ENCODE assay signal across 9 mouse cellular contexts in the genomic region with DNA sequence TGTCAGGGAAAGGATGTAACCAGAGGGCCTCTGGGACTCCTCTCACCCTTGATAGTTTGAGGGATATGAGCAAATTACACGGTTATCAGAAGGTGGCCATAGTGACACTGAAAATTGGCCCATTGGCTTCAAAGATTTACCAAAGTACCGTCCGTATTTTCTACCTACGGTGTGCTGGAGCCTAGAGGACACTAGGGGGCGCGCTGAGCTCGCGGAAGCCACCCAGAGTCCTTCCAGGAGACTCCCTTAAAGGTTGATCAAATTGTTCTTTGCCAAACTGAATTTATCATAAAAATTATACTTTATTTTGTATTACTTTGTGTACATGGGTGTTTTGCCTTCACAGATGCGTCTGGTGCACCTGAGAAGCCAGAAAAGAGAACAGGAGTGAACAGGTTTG. TPM values are rescaled to one million over a fixed set of nuclear protein-coding genes. Genes with fewer than 3 reads are reported as not detected.
A peak's percentile ranks its signal among the peaks of the same experiment; 100 is the strongest.
DNase-seq lines count a peak whose midpoint lies in the region; ATAC-seq and TF ChIP-seq lines count a peak whose summit lies in the region.
"Had no signal": no experiment of that assay in that cellular context is flagged by ENCODE, and none has a peak within 500 bp of the region (broad histone marks: within the 10 kb centered on the region; RNA-seq: fewer than 3 reads in every experiment).

No protein-coding gene starts in this region.

- no peaks in the 10 kb centered on the region for H3K9me3 ChIP-seq in liver, embryonic 12.5 days (replicated peaks)
- no peaks in the 10 kb centered on the region for H3K9me3 ChIP-seq in embryonic facial prominence, embryonic 10.5 days
- no peaks in the 10 kb centered on the region for H3K9me3 ChIP-seq in limb, embryonic 14.5 days (ENCODE audit: control insufficient read depth, low read length)
- H3K9me3 ChIP-seq: neural tube, embryonic 12.5 days had no signal

- H3K79me2 ChIP-seq in liver, adult 2 months (ENCODE audit: control insufficient read depth, insufficient read depth, low read length) = no peaks in the 10 kb centered on the region

- peak; percentile 95 for TF ChIP-seq CTCF in liver, adult 2 months (IDR thresholded peaks at IDR 0.05; ENCODE audit: low read depth, low read length)
- peak; percentile 93 for TF ChIP-seq CTCF in kidney, adult 2 months (conservative IDR thresholded peaks at IDR 0.05; ENCODE audit: insufficient read depth, insufficient read length, low read depth, low read length)

- no peak for TF ChIP-seq POLR2A in liver, adult 2 months (IDR thresholded peaks at IDR 0.05; ENCODE audit: extremely low read depth, insufficient read depth, low read length)
- no peak for TF ChIP-seq POLR2A in kidney, adult 2 months (IDR thresholded peaks at IDR 0.05; ENCODE audit: low read depth, low read length)
- TF ChIP-seq POLR2A in limb, embryonic 14.5 days (IDR thresholded peaks at IDR 0.05; ENCODE audit: borderline replicate concordance, extremely low read depth, insufficient read depth, insufficient read length) = no peak

- peaks cover 7% of the 10 kb centered on the region; the same call in 1 of the 2 replicates for H3K4me1 ChIP-seq in liver, adult 2 months (ENCODE audit: control insufficient read depth, insufficient read depth, low read length)
- no peaks in the 10 kb centered on the region for H3K4me1 ChIP-seq in liver, embryonic 12.5 days
- peaks cover 6% of the 10 kb centered on the region; the same call in 1 of the 2 replicates for H3K4me1 ChIP-seq in embryonic facial prominence, embryonic 10.5 days
- no peaks in the 10 kb centered on the region for H3K4me1 ChIP-seq in kidney, adult 2 months (ENCODE audit: control insufficient read depth, insufficient read depth, low read length)
- H3K4me1 ChIP-seq in limb, embryonic 14.5 days (ENCODE audit: control insufficient read depth, insufficient read depth, low read length) = no peaks in the 10 kb centered on the region

- DNase-seq in liver, adult 2 months (ENCODE audit: extremely low read depth, low read depth, low spot score) = peak; percentile 48
- peak; percentile 50 for DNase-seq in adrenal gland, adult 2 months
- DNase-seq in embryonic facial prominence, embryonic 10.5 days (ENCODE audit: low spot score) = peak; percentile 70
- DNase-seq in kidney, adult 2 months = peak; percentile 54
- peak; percentile 55 for DNase-seq in limb, embryonic 14.5 days (ENCODE audit: low spot score)
- DNase-seq in retina, postnatal 7 days (ENCODE audit: low read depth, low spot score) = peak; percentile 43
- peak; percentile 62 for DNase-seq in urinary bladder, postnatal 25 days (ENCODE audit: low spot score)

- H3K9ac ChIP-seq in liver, adult 2 months (ENCODE audit: low read depth, low read length) = no peak overlapping the region
- no peak overlapping the region for H3K9ac ChIP-seq in liver, embryonic 12.5 days
- no peak overlapping the region for H3K9ac ChIP-seq in limb, embryonic 14.5 days (ENCODE audit: low read depth, low read length, severe bottlenecking)
- H3K9ac ChIP-seq: neural tube, embryonic 12.5 days had no signal

- peak overlapping the region; percentile 34 for H3K27ac ChIP-seq in liver, adult 2 months (replicated peaks; ENCODE audit: insufficient read depth, low read depth, low read length)
- H3K27ac ChIP-seq in liver, embryonic 12.5 days = no peak overlapping the region
- H3K27ac ChIP-seq in embryonic facial prominence, embryonic 10.5 days (replicated peaks) = no peak overlapping the region
- H3K27ac ChIP-seq in kidney, adult 2 months (ENCODE audit: insufficient read depth, low read depth, low read length) = no peak overlapping the region
- H3K27ac ChIP-seq in limb, embryonic 14.5 days (replicated peaks; ENCODE audit: low read depth, low read length) = no peak overlapping the region
- H3K27ac ChIP-seq: neural tube, embryonic 12.5 days had no signal

- WGBS in liver, adult 2 months = under 1% methylated on average over 9 of the region's 9 CpGs
- 1% methylated on average over 9 of the region's 9 CpGs for WGBS in liver, embryonic 12.5 days (ENCODE audit: insufficient replicate concordance)
- 1% methylated on average over 9 of the region's 9 CpGs for WGBS in embryonic facial prominence, embryonic 10.5 days
- 2% methylated on average over 9 of the region's 9 CpGs for WGBS in kidney, adult 2 months
- 2% methylated on average over 9 of the region's 9 CpGs for WGBS in limb, embryonic 14.5 days

- ATAC-seq in liver, embryonic 12.5 days = no peak
- no peak for ATAC-seq in limb, embryonic 14.5 days (ENCODE audit: low FRiP score, low read depth)

- H3K4me3 ChIP-seq in liver, adult 2 months (ENCODE audit: insufficient read depth, low read depth, low read length) = no peak overlapping the region
- no peak overlapping the region for H3K4me3 ChIP-seq in liver, embryonic 12.5 days
- no peak overlapping the region for H3K4me3 ChIP-seq in embryonic facial prominence, embryonic 10.5 days
- no peak overlapping the region for H3K4me3 ChIP-seq in kidney, adult 2 months (ENCODE audit: insufficient read depth, low read depth, low read length)
- no peak overlapping the region for H3K4me3 ChIP-seq in limb, embryonic 14.5 days (replicated peaks; ENCODE audit: low read length)
- H3K4me3 ChIP-seq: neural tube, embryonic 12.5 days had no signal

- H3K4me2 ChIP-seq in liver, embryonic 12.5 days = no peak overlapping the region
- H3K4me2 ChIP-seq in limb, embryonic 14.5 days (replicated peaks; ENCODE audit: low read depth, low read length, severe bottlenecking) = no peak overlapping the region
- H3K4me2 ChIP-seq: neural tube, embryonic 12.5 days had no signal

- H3K27me3 ChIP-seq in liver, adult 2 months (ENCODE audit: control insufficient read depth, insufficient read depth, low read length) = no peaks in the 10 kb centered on the region
- H3K27me3 ChIP-seq in liver, embryonic 12.5 days (replicated peaks) = peaks cover 11% of the 10 kb centered on the region
- 0 out of 2 replicates have a peak, but pooled peaks cover 4% of the 10 kb centered on the region for H3K27me3 ChIP-seq in embryonic facial prominence, embryonic 10.5 days (replicated peaks; ENCODE audit: low read depth, poor library complexity, severe bottlenecking)
- no peaks in the 10 kb centered on the region for H3K27me3 ChIP-seq in kidney, adult 2 months (replicated peaks; ENCODE audit: control insufficient read depth, insufficient read depth, low read length)
- no peaks in the 10 kb centered on the region for H3K27me3 ChIP-seq in limb, embryonic 14.5 days (ENCODE audit: control insufficient read depth, insufficient read depth, low read length)
- H3K27me3 ChIP-seq: neural tube, embryonic 12.5 days had no signal

- no peaks in the 10 kb centered on the region for H3K36me3 ChIP-seq in liver, adult 2 months (ENCODE audit: control insufficient read depth, insufficient read depth, low read length)
- H3K36me3 ChIP-seq in liver, embryonic 12.5 days = no peaks in the 10 kb centered on the region
- no peaks in the 10 kb centered on the region for H3K36me3 ChIP-seq in embryonic facial prominence, embryonic 10.5 days (replicated peaks)
- no peaks in the 10 kb centered on the region for H3K36me3 ChIP-seq in kidney, adult 2 months (ENCODE audit: control insufficient read depth, insufficient read depth, low read length)
- H3K36me3 ChIP-seq in limb, embryonic 14.5 days (ENCODE audit: control insufficient read depth, insufficient read depth, low read length) = no peaks in the 10 kb centered on the region
- H3K36me3 ChIP-seq: neural tube, embryonic 12.5 days had no signal

RNA-seq across cellular contexts. Expression of a gene that starts 14.2 kb away (rescaled TPM):
- total RNA-seq in liver, adult 2 months (2014; rRNA removed) = 1,696 and 1,845 TPM in 2 replicates
- polyA plus RNA-seq in liver, adult 2 months (2012; rRNA removed) = 3,073 and 3,421 TPM in 2 replicates
- polyA plus RNA-seq in liver, embryonic 12.5 days (2016; fragmentation: Nextera tagmentation; extraction: Ambion mirVana) = 102 TPM in 2 replicates
- total RNA-seq in adrenal gland, adult 2 months (2021) = 10 to 100 TPM in 1 of 2 experiments, 1 to 10 TPM in 1; 3.0 to 11.9 TPM
- polyA plus RNA-seq in adrenal gland, adult 2 months (2012; rRNA removed) = 37.5 and 46.4 TPM in 2 replicates
- polyA plus RNA-seq in embryonic facial prominence, embryonic 10.5 days (2016; fragmentation: Nextera tagmentation; extraction: Ambion mirVana) = 0.39 and 0.57 TPM in 2 replicates
- 6.7 and 8.3 TPM in 2 replicates for polyA plus RNA-seq in kidney, adult 2 months (2012; rRNA removed)
- 0.76 and 0.87 TPM in 2 replicates for polyA plus RNA-seq in limb, embryonic 14.5 days (2012; rRNA removed)
- 0.28 and 0.62 TPM in 2 replicates for polyA plus RNA-seq in limb, embryonic 14.5 days (2014; fragmentation: Nextera tagmentation; extraction: Ambion mirVana)

RNA-seq across cellular contexts. Expression of a gene that starts 21.8 kb away (rescaled TPM):
- not detected in 2 replicates for total RNA-seq in liver, adult 2 months (2014; rRNA removed)
- polyA plus RNA-seq in liver, adult 2 months (2012; rRNA removed) = not detected in 2 replicates
- not detected in 2 replicates for polyA plus RNA-seq in liver, embryonic 12.5 days (2016; fragmentation: Nextera tagmentation; extraction: Ambion mirVana)
- total RNA-seq in adrenal gland, adult 2 months (2021) = not detected
- polyA plus RNA-seq in adrenal gland, adult 2 months (2012; rRNA removed) = not detected in 2 replicates
- not detected in 2 replicates for polyA plus RNA-seq in embryonic facial prominence, embryonic 10.5 days (2016; fragmentation: Nextera tagmentation; extraction: Ambion mirVana)
- not detected in 2 replicates for polyA plus RNA-seq in kidney, adult 2 months (2012; rRNA removed)
- 0.06 and 0.09 TPM in 2 replicates for polyA plus RNA-seq in limb, embryonic 14.5 days (2012; rRNA removed)
- not detected in 2 replicates for polyA plus RNA-seq in limb, embryonic 14.5 days (2014; fragmentation: Nextera tagmentation; extraction: Ambion mirVana)
- polyA plus RNA-seq: neural tube, embryonic 12.5 days had no signal

RNA-seq across cellular contexts. Expression of a gene that starts 32.6 kb away (rescaled TPM):
- total RNA-seq in liver, adult 2 months (2014; rRNA removed) = 1.9 and 4.0 TPM in 2 replicates
- 2.7 and 3.1 TPM in 2 replicates for polyA plus RNA-seq in liver, adult 2 months (2012; rRNA removed)
- 42.2 and 42.4 TPM in 2 replicates for polyA plus RNA-seq in liver, embryonic 12.5 days (2016; fragmentation: Nextera tagmentation; extraction: Ambion mirVana)
- total RNA-seq in adrenal gland, adult 2 months (2021) = 1 to 10 TPM; 4.6 to 5.0 TPM
- polyA plus RNA-seq in adrenal gland, adult 2 months (2012; rRNA removed) = 7.6 and 9.5 TPM in 2 replicates
- polyA plus RNA-seq in embryonic facial prominence, embryonic 10.5 days (2016; fragmentation: Nextera tagmentation; extraction: Ambion mirVana) = 43.7 and 45.5 TPM in 2 replicates
- polyA plus RNA-seq in kidney, adult 2 months (2012; rRNA removed) = 5.6 and 6.0 TPM in 2 replicates
- polyA plus RNA-seq in limb, embryonic 14.5 days (2012; rRNA removed) = 73.8 and 82.6 TPM in 2 replicates
- polyA plus RNA-seq in limb, embryonic 14.5 days (2014; fragmentation: Nextera tagmentation; extraction: Ambion mirVana) = 75.5 and 84.3 TPM in 2 replicates

RNA-seq across cellular contexts. Expression of a gene that starts 32.8 kb away (rescaled TPM):
- total RNA-seq in liver, adult 2 months (2014; rRNA removed) = 1.4 and 1.9 TPM in 2 replicates
- polyA plus RNA-seq in liver, adult 2 months (2012; rRNA removed) = 1.9 and 2.1 TPM in 2 replicates
- polyA plus RNA-seq in liver, embryonic 12.5 days (2016; fragmentation: Nextera tagmentation; extraction: Ambion mirVana) = 10.4 and 14.1 TPM in 2 replicates
- 1 to 10 TPM; 6.2 to 8.0 TPM for total RNA-seq in adrenal gland, adult 2 months (2021)
- 2.9 and 3.9 TPM in 2 replicates for polyA plus RNA-seq in adrenal gland, adult 2 months (2012; rRNA removed)
- polyA plus RNA-seq in embryonic facial prominence, embryonic 10.5 days (2016; fragmentation: Nextera tagmentation; extraction: Ambion mirVana) = 24.2 and 25.0 TPM in 2 replicates
- polyA plus RNA-seq in kidney, adult 2 months (2012; rRNA removed) = 6.9 and 7.5 TPM in 2 replicates
- 41.2 and 43.2 TPM in 2 replicates for polyA plus RNA-seq in limb, embryonic 14.5 days (2012; rRNA removed)
- 11.6 and 13.9 TPM in 2 replicates for polyA plus RNA-seq in limb, embryonic 14.5 days (2014; fragmentation: Nextera tagmentation; extraction: Ambion mirVana)

RNA-seq across cellular contexts. Expression of a gene that starts 45.1 kb away (rescaled TPM):
- 40.7 and 56.7 TPM in 2 replicates for total RNA-seq in liver, adult 2 months (2014; rRNA removed)
- polyA plus RNA-seq in liver, adult 2 months (2012; rRNA removed) = 58.1 and 212 TPM in 2 replicates
- 23.4 and 24.6 TPM in 2 replicates for polyA plus RNA-seq in liver, embryonic 12.5 days (2016; fragmentation: Nextera tagmentation; extraction: Ambion mirVana)
- total RNA-seq in adrenal gland, adult 2 months (2021) = 1 to 10 TPM; 5.0 to 5.7 TPM
- polyA plus RNA-seq in adrenal gland, adult 2 months (2012; rRNA removed) = 59.2 and 61.8 TPM in 2 replicates
- polyA plus RNA-seq in embryonic facial prominence, embryonic 10.5 days (2016; fragmentation: Nextera tagmentation; extraction: Ambion mirVana) = 12.2 and 12.9 TPM in 2 replicates
- polyA plus RNA-seq in kidney, adult 2 months (2012; rRNA removed) = 112 and 139 TPM in 2 replicates
- 8.9 and 9.9 TPM in 2 replicates for polyA plus RNA-seq in limb, embryonic 14.5 days (2012; rRNA removed)
- polyA plus RNA-seq in limb, embryonic 14.5 days (2014; fragmentation: Nextera tagmentation; extraction: Ambion mirVana) = 3.1 and 4.2 TPM in 2 replicates

Comparison
In these comparisons a context has a peak if more than half of its experiments do, and no peak if none do; other contexts are left out.
1. RNA of a gene that starts 14.2 kb away (polyA plus RNA-seq): 3,073 to 3,421 TPM in liver, adult 2 months; 102 TPM in liver, embryonic 12.5 days, 37.5 to 46.4 TPM in adrenal gland, adult 2 months, 6.7 to 8.3 TPM in kidney, adult 2 months, 0.28 to 0.87 TPM in limb, embryonic 14.5 days and 0.39 to 0.57 TPM in embryonic facial prominence, embryonic 10.5 days; every median in the first group is over 10 times any median in the second.
2. Peak in every context shown above with its lines, with median percentiles within 50 percentile points of each other: DNase-seq.